Mouse (Mus musculus): ENCODE results near the gene Odf2l. TPM values are rescaled to one million over a fixed set of nuclear protein-coding genes. Genes with fewer than 3 reads are reported as not detected.

The Odf2l gene
- polyA plus RNA-seq, 1 experiment from 2014 or later, result 26.8 TPM

DNA sequence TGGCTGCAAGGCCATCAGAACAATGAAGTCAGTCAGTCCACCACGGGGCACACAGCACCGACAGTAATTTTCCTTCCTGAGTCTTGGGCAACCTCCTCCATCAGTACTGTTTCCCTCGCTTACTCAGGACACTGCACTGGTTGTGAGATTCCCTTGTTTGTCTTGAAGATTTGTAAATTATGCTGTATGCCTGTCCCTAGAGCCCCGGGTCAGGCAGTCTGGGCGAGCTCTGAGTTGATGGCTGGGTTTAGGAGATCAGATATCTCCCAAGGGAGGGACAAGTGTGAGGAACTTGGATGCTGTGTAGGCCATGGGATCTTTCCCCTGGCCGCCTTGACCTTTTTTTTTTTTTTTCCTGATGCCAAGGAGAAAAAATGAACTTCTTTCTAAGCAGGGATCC, 19.1 kb upstream of the Odf2l start, which contains the start of gene Clca2:
Clca2 (minus strand) TSS at position 153 of the 400 bp plus-strand sequence.
- no peak within 1 kb of the TSS for H3K27ac ChIP-seq (replicated peaks; ENCODE audit: low read depth, low read length)
- H3K4me1 ChIP-seq (ENCODE audit: control insufficient read depth, insufficient read depth, low read length), result no peaks in the 10 kb centered on the region
- 52% methylated on average over 6 of the region's 6 CpGs for whole genome bisulfite sequencing
- no peaks in the 10 kb centered on the region for H3K9me3 ChIP-seq (replicated peaks; ENCODE audit: control insufficient read depth, low read length)
- no peaks in the 10 kb centered on the region for H3K36me3 ChIP-seq (replicated peaks; ENCODE audit: control insufficient read depth, insufficient read depth, low read depth, low read length)
- DNase-seq (ENCODE audit: low spot score) (no peak), ATAC-seq (replicated peaks; ENCODE audit: insufficient number of reproducible peaks, low FRiP score, low TSS enrichment, low read depth) (no peak)
- H3K27me3 ChIP-seq (ENCODE audit: control insufficient read depth, insufficient read depth, low read length), result no peaks in the 10 kb centered on the region
- no peak within 1 kb of the TSS for H3K9ac ChIP-seq (replicated peaks; ENCODE audit: low read length)
- no peak within 1 kb of the TSS for H3K4me3 ChIP-seq (ENCODE audit: low read depth, low read length)
- H3K4me2 ChIP-seq (ENCODE audit: low read depth, low read length), result no peak within 1 kb of the TSS

DNA sequence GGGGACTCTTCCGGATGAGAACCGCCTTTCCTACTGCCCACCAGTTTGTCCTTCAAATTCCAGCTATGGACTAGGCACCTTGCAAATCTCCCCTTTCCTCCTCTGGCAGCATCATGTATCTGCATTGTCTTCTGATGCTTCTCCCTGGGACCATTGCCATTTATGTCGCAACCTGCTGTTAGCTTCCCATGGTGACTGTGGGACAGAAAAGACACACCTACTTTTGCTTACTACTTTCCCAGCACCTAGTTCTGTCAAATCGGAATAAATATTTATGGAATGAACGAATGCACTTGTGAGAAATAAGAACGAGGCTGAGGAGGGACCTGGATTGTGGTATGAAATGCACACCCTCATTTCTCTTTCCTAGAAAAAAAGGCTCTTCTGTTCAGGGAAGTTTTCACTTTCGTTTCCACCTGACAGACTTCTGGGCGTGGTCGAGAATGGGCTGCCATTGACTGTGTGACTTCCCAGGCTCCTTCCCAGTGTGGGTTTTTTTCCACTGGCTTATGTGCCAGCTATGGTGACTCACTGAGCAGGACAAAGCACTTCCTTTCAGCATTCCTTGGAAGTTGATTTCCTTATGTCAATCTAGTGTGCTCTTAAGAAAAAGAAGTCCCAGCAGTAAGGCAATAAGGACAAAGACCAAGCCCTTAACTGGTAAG, 16.4 kb upstream of the Odf2l start:
- H3K9ac ChIP-seq (replicated peaks; ENCODE audit: low read length), result no peak overlapping the region
- DNase-seq (ENCODE audit: low spot score) (no peak), ATAC-seq (replicated peaks; ENCODE audit: insufficient number of reproducible peaks, low FRiP score, low TSS enrichment, low read depth) (no peak)
- H3K4me2 ChIP-seq (ENCODE audit: low read depth, low read length), result no peak overlapping the region
- no peaks in the 10 kb centered on the region for H3K4me1 ChIP-seq (ENCODE audit: control insufficient read depth, insufficient read depth, low read length)
- H3K9me3 ChIP-seq (replicated peaks; ENCODE audit: control insufficient read depth, low read length), result no peaks in the 10 kb centered on the region
- no peak overlapping the region for H3K4me3 ChIP-seq (ENCODE audit: low read depth, low read length)
- no peaks in the 10 kb centered on the region for H3K36me3 ChIP-seq (replicated peaks; ENCODE audit: control insufficient read depth, insufficient read depth, low read depth, low read length)
- WGBS, result 76% methylated on average over 9 of the region's 9 CpGs
- no peak overlapping the region for H3K27ac ChIP-seq (replicated peaks; ENCODE audit: low read depth, low read length)
- H3K27me3 ChIP-seq (ENCODE audit: control insufficient read depth, insufficient read depth, low read length), result no peaks in the 10 kb centered on the region

DNA sequence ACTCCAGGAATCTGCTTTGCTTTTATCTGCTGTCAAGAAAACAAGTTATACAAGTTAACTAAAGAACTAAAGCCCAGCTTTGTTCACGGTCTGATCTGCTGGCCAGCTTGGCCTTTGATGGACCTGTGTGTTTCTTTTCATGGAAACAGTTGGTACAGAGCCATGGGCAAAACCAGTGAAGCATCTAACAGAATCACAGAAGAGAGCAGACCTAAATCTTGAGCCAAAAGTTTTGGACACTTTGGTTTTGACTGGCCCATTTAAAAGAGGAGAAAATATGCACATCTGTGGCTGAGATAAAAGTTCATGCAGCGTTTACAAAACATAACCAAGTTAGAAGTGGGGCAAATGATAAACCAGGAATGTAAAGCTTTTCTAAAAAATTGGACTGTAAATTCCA, 15.1 kb upstream of the Odf2l start:
- no peak for DNase-seq (ENCODE audit: low spot score)

DNA sequence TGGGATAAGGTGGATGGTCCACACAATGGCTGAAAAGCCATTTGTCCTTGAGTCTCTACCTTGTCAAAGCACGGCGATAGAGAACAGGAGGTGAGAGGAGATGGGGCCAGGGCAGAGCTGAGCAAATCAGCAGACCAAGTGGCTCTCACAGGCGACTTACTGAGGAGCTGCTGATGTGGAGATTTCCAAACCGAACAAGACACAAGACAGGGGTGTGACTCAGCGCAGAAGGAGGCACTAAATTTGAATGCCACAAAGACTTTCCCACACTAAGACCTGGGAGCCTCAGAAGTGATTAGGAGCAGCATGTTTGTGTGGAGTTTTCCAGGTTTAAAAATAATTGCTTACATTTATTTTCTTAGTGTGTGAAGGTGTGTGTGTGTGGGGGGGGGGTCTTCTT, 14.6 kb upstream of the Odf2l start:
- DNase-seq (ENCODE audit: low spot score) (no peak), ATAC-seq (replicated peaks; ENCODE audit: insufficient number of reproducible peaks, low FRiP score, low TSS enrichment, low read depth) (no peak)
- H3K4me2 ChIP-seq (ENCODE audit: low read depth, low read length), result no peak overlapping the region
- no peak overlapping the region for H3K27ac ChIP-seq (replicated peaks; ENCODE audit: low read depth, low read length)
- no peaks in the 10 kb centered on the region for H3K9me3 ChIP-seq (replicated peaks; ENCODE audit: control insufficient read depth, low read length)
- H3K4me3 ChIP-seq (ENCODE audit: low read depth, low read length), result no peak overlapping the region
- H3K27me3 ChIP-seq (ENCODE audit: control insufficient read depth, insufficient read depth, low read length), result no peaks in the 10 kb centered on the region
- 72% methylated on average over 5 of the region's 5 CpGs for WGBS
- H3K36me3 ChIP-seq (replicated peaks; ENCODE audit: control insufficient read depth, insufficient read depth, low read depth, low read length), result no peaks in the 10 kb centered on the region
- no peak overlapping the region for H3K9ac ChIP-seq (replicated peaks; ENCODE audit: low read length)
- no peaks in the 10 kb centered on the region for H3K4me1 ChIP-seq (ENCODE audit: control insufficient read depth, insufficient read depth, low read length)

More for the DNA sequence above, 15.1 kb upstream of the Odf2l start:
- Histone ChIP-seq H3K27me3 (ENCODE audit: control insufficient read depth, insufficient read depth, low read length) (no peaks in the 10 kb centered on the region), H3K36me3 (replicated peaks; ENCODE audit: control insufficient read depth, insufficient read depth, low read depth, low read length) (no peaks in the 10 kb centered on the region), H3K4me2 (ENCODE audit: low read depth, low read length) (no peak overlapping the region), H3K9me3 (replicated peaks; ENCODE audit: control insufficient read depth, low read length) (no peaks in the 10 kb centered on the region), H3K27ac (replicated peaks; ENCODE audit: low read depth, low read length) (no peak overlapping the region), H3K9ac (replicated peaks; ENCODE audit: low read length) (no peak overlapping the region), H3K4me3 (ENCODE audit: low read depth, low read length) (no peak overlapping the region), H3K4me1 (ENCODE audit: control insufficient read depth, insufficient read depth, low read length) (no peaks in the 10 kb centered on the region)
- WGBS, result 88% methylated on average over 2 of the region's 2 CpGs
- ATAC-seq (replicated peaks; ENCODE audit: insufficient number of reproducible peaks, low FRiP score, low TSS enrichment, low read depth), result no peak

DNA sequence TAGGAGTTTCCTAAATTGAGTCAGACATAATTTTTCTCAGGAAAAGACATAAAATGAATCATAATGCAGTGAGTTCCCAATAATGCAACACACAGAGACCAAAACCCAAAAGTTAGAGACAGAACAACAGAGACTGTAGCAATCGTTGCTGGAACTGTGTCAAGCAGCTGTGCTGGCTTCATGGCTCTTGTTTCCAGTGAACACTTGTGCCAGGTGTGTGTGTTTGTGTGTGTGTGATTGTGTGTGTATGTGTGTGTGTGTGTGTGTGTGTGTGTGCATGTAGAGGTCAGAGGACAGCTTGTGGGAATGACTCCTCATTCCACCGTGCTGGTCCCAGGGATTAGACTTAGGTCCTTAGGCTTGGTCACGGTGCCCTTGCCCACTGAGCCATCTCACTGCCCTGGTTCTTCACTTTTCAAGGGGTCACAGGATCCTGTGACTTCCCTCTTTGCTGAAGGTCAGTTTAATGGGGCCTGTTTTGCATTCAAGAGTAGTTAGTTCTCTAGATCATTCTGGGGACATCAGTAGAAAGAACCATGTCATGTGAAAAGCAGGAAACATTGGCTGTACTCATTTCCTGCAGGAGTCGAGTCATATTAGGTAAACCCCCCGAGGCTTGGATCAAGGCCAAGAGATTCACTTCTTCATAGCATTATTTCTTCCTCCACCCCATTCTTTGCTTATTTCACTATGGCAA, 13.2 kb upstream of the Odf2l start:
- H3K27ac ChIP-seq (replicated peaks; ENCODE audit: low read depth, low read length), result no peak overlapping the region
- no peaks in the 10 kb centered on the region for H3K9me3 ChIP-seq (replicated peaks; ENCODE audit: control insufficient read depth, low read length)
- H3K9ac ChIP-seq (replicated peaks; ENCODE audit: low read length), result no peak overlapping the region
- 79% methylated on average over 5 of the region's 5 CpGs for WGBS
- H3K36me3 ChIP-seq (replicated peaks; ENCODE audit: control insufficient read depth, insufficient read depth, low read depth, low read length), result no peaks in the 10 kb centered on the region
- H3K4me3 ChIP-seq (ENCODE audit: low read depth, low read length), result no peak overlapping the region
- H3K4me1 ChIP-seq (ENCODE audit: control insufficient read depth, insufficient read depth, low read length), result no peaks in the 10 kb centered on the region
- no peak for DNase-seq (ENCODE audit: low spot score)
- ATAC-seq (replicated peaks; ENCODE audit: insufficient number of reproducible peaks, low FRiP score, low TSS enrichment, low read depth), result no peak
- no peak overlapping the region for H3K4me2 ChIP-seq (ENCODE audit: low read depth, low read length)
- H3K27me3 ChIP-seq (ENCODE audit: control insufficient read depth, insufficient read depth, low read length), result no peaks in the 10 kb centered on the region

DNA sequence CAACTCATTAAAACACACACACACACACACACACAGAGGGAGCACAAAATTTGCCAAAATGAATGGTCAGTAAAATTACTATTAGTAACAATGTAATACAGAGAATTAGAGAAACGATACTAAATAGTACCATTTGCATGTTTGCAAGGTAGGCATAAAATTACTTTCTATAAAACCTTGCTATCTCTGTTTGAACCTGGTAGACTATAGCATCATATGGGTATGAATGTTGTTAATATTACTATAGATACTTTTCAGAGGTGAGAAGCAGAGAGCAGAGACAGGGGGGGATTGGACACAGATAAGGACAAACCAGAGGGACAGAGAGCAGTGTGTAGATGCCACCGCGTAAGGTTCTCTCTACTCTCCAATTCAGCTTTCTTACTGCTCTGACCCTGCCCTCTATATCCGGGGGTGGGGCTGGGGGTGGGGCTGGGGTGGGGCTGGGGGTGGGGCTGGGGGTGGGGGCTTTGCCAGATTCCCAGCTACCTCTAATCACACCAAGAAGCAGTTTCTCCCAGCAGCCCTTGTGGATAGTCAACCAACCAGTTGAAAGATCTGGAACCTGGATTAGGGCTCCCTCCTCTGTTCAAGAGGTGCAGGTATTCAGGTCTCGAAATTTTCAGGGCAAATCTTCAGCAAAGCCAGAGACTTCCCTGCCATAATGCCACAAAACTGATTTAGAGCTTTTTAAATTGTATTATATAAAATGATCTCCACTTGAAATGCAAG, 12.4 kb upstream of the Odf2l start:
- H3K27me3 ChIP-seq (ENCODE audit: control insufficient read depth, insufficient read depth, low read length), result no peaks in the 10 kb centered on the region
- ATAC-seq (replicated peaks; ENCODE audit: insufficient number of reproducible peaks, low FRiP score, low TSS enrichment, low read depth), result no peak
- H3K36me3 ChIP-seq (replicated peaks; ENCODE audit: control insufficient read depth, insufficient read depth, low read depth, low read length), result no peaks in the 10 kb centered on the region
- H3K9me3 ChIP-seq (replicated peaks; ENCODE audit: control insufficient read depth, low read length), result no peaks in the 10 kb centered on the region
- DNase-seq (ENCODE audit: low spot score), result no peak
- no peak overlapping the region for H3K4me3 ChIP-seq (ENCODE audit: low read depth, low read length)
- H3K27ac ChIP-seq (replicated peaks; ENCODE audit: low read depth, low read length), result no peak overlapping the region
- H3K4me2 ChIP-seq (ENCODE audit: low read depth, low read length), result no peak overlapping the region
- no peak overlapping the region for H3K9ac ChIP-seq (replicated peaks; ENCODE audit: low read length)
- H3K4me1 ChIP-seq (ENCODE audit: control insufficient read depth, insufficient read depth, low read length), result no peaks in the 10 kb centered on the region
- WGBS, result 80% methylated on average over 5 of the region's 5 CpGs

DNA sequence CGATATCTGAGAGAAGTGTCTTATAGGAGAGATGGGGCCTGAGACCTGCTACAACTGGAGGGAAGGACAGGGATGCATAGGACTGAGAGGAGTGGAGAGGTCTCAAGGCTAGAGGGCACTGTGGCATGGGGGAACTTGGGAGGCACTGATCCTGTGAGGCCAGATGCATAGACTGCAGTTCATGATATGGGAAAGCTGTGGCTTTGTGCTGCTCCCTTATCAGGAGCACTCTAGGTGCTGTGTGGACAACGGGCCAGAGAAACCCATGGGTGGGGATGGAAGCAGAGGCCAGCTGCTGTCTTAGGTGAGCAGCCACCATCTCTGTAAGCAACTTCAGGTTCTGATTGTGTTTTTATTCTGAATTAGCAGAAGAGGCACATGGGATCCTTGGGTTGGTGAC, 3.2 kb upstream of the Odf2l start:
- Histone ChIP-seq H3K9ac (replicated peaks; ENCODE audit: low read length) (no peak overlapping the region), H3K9me3 (replicated peaks; ENCODE audit: control insufficient read depth, low read length) (no peaks in the 10 kb centered on the region), H3K27ac (replicated peaks; ENCODE audit: low read depth, low read length) (no peak overlapping the region), H3K36me3 (replicated peaks; ENCODE audit: control insufficient read depth, insufficient read depth, low read depth, low read length) (no peaks in the 10 kb centered on the region), H3K4me1 (ENCODE audit: control insufficient read depth, insufficient read depth, low read length) (no peaks in the 10 kb centered on the region; the same call in 1 of the 2 replicates), H3K27me3 (ENCODE audit: control insufficient read depth, insufficient read depth, low read length) (no peaks in the 10 kb centered on the region), H3K4me3 (ENCODE audit: low read depth, low read length) (no peak overlapping the region), H3K4me2 (ENCODE audit: low read depth, low read length) (no peak overlapping the region)
- WGBS, result 90% methylated on average over 2 of the region's 2 CpGs
- ATAC-seq (replicated peaks; ENCODE audit: insufficient number of reproducible peaks, low FRiP score, low TSS enrichment, low read depth) (no peak), DNase-seq (ENCODE audit: low spot score) (no peak)

DNA sequence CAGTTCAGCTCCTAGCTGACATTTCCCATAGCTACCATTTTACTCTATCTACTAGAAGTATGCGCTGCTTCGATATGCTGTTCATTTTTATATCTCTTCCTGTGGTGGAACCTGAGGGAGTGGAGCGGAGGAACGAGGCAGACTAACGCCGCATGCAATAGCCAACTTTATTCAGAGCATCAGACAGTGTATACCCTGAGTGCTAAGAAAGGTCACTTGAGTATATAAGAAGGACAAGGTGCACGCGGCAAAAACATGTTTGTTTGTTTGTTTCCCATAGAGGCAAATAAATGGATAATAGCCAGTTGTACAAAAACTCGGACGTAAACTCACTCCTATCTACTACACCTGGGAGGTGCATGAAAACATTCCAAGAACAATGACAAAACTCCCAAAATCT, 751 bp upstream of the Odf2l start:
- Histone ChIP-seq H3K36me3 (replicated peaks; ENCODE audit: control insufficient read depth, insufficient read depth, low read depth, low read length) (no peaks in the 10 kb centered on the region), H3K4me1 (ENCODE audit: control insufficient read depth, insufficient read depth, low read length) (no peaks in the 10 kb centered on the region; the same call in 1 of the 2 replicates), H3K9me3 (replicated peaks; ENCODE audit: control insufficient read depth, low read length) (no peaks in the 10 kb centered on the region), H3K27ac (replicated peaks; ENCODE audit: low read depth, low read length) (0 out of 2 replicates have a peak overlapping the region, but pooled peaks have one; percentile 67), H3K27me3 (ENCODE audit: control insufficient read depth, insufficient read depth, low read length) (no peaks in the 10 kb centered on the region), H3K9ac (replicated peaks; ENCODE audit: low read length) (peak overlapping the region; percentile 67), H3K4me3 (ENCODE audit: low read depth, low read length) (peak overlapping the region; percentile 70), H3K4me2 (ENCODE audit: low read depth, low read length) (peak overlapping the region; percentile 47)
- ATAC-seq (replicated peaks; ENCODE audit: insufficient number of reproducible peaks, low FRiP score, low TSS enrichment, low read depth) (no peak), DNase-seq (ENCODE audit: low spot score) (no peak)
- 83% methylated on average over 10 of the region's 10 CpGs for WGBS

Measured in embryonic facial prominence, embryonic 11.5 days (tissue).